Mouse (Mus musculus) cerebellum, adult 11-12 months (tissue): ENCODE measurements around the gene Exoc6b.

Experiments
- DNase-seq: peaks from one replicate; pipeline ENCODE4 v3.0.0; 2022

The Exoc6b gene

DNA sequence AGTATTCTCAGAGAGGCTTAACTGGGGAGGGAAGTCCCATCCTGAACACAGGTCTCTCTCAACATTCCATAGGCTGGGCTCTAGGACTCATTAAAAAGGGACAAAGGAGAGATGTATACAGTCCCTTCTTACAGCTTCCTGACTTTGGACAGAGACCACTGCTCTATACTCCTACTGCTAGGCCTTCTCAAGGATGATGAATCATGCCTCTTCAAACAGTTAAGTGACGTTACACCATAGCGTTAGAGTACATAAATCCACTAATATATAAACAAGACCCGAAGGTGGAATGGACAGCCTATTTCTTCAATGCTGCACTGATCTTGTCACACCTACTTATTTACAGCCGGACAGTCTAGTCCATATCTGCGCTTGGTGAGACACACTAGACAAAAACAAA is 369.7 kb downstream of the Exoc6b start:
- no peak for DNase-seq

DNA sequence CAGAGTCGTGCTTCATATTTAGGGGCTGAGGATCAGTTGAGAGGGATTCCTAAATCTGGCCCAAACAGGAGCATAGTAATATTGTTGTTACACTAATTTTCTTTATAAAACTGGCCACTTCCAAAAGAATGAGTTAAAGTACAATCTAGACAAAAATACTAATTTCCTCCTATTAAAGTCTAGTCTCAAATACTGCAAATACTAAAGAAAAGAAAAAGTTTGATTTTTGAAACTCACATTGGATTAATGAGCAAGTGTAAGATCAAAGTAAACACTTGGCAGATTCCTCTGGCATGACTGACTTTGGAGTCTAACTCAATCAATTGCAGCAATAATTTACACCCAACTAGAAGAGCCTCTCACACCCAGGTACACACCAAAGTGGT is 371.0 kb downstream of the Exoc6b start:
- DNase-seq = no peak

DNA sequence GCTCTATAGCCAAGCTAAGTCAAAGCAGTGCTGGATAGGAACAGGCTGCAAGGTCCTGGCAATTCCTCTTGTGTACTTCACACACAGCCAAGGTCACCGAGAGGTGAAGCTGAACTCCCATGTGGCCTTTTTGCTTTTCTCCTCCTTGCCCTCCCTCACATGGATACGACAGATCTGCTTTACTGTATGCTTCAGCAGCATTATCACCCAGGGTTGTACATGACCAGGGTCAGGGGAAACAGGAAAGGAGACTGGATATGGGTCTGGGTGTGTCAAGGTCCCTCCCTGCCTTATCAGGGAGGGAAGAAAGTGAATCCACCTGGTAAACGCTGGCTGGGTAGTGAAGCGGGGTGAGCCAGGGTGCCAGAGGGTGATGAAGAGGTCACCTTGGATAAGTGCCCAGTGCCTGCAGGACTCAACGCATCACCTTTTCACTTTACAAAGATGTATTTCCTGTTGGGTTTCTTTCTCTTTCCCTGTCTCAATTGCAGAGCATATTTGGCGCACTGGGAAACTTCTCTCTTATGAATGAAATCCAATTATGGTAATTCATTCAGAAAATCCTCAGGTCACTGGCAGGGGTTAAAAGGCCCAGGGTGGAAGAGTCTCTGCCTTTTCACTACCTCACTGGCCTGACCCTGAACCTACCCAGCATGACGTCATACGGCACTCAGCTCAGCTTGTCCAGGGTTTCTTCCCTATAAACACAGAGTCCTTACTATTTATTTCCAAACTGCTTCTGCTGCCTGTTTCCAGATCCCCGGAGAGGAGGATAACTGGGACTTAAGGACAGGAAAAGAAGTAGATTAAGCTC is 371.6 kb downstream of the Exoc6b start:
- DNase-seq = no peak

DNA sequence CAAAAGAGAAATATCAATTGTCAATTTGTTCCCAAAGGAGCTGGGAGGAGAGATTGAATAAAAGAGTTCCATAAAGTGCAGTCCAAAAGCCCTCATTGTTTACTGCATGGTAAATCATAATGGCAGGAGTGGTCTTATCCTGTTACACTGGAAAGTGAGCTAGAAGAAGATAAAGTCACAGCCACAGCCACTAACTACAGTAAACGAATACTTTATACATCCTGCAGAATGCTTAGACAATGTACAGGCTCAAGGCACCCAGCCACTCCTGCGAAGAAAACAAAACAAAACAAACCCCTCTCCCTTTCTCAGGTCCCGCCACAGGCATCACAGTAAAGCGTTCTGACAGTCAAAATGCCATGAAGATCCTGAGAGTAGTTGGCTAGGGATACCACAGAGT is 375.5 kb downstream of the Exoc6b start:
- no peak for DNase-seq

DNA sequence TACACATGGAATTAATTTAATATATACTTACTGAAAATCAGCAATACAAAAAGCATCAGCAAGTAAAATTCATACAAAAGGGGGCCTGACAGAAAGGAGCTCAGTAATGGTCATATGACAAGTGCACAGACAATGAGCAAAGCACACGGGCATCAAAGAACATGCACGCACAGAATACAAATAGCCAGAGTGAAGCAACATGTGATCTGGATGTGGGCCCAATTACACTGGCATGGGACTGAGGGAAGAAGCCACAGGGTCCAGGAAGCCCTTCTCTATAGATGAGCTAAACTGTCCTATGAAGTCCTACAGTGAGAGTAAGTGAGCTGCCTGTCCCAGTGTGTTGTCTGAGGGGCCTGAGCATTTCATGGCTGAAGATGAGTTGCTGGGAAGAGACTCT is 376.1 kb downstream of the Exoc6b start:
- no peak for DNase-seq

DNA sequence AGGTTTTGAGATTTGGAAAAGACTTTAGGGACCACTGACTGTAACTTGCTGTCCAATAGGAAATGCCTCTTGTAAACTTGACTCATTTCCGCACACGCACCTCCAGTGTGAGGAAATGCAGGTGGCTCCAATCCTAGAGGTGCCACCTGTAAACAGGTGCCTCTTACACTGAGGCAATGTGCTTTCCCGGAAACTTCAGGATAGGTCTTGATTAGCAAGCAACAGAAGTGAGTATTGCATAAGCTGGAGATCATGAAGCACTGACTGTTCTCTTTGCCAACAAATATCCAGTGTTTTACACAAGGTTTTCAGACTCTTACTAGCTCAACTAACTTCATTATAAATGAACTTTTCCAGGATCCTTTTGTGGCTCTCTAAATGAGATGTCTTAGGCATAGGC is 377.4 kb downstream of the Exoc6b start:
- no peak for DNase-seq

DNA sequence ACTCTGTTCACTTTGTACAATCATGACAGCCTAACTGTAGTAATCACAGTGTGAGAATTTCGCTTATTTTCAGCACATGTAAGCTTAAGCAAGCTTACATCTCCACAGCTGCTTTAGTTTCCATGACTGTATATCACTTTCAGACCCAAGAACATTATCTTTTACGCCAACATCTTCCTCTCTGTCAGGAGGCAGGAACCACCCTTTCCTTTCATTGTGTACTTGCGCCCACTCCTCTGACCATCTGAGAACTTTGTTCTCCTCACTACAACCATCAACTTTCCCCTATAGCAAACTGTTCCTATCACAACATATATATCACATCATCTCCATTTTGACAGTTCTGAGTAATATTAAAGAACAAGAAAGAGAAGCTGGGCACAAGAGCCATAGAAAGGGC is 391.5 kb downstream of the Exoc6b start:
- no peak for DNase-seq

DNA sequence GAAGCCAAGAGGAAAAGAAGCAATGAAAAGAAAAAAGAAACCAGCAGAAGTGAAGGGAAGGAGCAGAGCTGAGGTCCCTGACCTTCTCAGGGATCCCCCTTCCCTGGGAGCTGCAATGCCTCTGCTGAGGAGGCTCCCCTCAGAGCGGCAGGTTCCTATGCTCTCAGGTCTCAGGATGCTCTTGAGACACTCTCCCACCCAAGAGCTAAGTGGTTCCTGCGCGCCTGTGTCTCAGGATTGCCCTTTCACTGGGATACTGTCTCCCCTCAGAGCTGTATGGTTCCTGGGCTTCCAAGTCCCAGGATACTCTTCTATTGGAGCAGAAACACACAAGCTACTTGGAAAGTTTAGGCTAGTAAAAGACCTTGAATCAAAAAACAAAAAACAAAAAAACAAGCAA is 394.4 kb downstream of the Exoc6b start:
- DNase-seq = no peak

DNA sequence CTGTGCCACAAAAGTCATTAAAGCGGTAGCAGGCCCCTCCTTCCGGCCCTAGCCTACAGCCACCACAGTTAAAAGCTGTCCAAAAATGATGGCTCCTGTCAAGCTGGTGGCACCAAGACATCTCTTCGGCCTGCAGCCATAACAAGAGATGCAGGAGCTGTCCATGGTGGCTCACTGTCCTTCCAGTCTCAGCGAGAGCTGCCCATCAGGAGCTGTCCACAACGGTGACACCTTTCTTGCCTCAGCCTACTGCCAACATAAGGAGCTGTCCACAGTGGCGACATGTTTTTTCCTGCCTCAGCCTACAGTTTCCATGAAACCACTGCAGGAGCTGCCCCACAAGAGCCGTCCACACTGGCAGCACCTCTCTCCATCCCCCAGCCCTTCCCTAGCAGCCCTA is 395.2 kb downstream of the Exoc6b start:
- DNase-seq = no peak

DNA sequence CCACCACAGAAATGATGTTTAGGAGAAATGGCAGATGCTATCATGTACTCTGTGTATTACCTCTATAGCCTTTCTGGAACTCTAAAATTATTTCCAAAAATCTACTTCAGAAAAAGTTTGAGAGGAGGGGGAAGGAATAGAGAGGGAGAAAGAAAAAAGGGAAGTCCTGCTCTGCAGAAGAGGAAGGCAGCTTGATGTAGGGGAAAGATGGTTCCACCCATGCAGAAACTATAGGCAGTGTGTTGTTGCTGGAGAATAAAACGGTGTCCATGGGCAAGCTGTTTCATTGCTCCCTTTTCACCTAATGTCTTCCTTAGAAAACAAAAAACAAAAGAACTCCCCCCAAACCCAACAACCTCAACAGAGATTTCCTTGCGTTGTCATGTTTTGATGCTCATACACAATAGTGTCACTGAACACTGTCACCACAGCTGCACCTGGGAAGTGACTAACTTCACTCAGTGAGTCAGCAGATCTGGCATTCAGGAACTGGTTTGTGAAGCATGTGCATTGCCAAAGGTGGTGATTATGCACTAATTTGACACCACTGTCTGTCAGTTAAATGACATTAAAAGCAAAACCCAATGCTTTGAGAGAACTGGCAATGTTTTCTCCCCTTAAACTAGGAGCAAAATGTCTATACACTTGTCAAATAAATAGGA is 407.7 kb downstream of the Exoc6b start:
- no peak for DNase-seq

DNA sequence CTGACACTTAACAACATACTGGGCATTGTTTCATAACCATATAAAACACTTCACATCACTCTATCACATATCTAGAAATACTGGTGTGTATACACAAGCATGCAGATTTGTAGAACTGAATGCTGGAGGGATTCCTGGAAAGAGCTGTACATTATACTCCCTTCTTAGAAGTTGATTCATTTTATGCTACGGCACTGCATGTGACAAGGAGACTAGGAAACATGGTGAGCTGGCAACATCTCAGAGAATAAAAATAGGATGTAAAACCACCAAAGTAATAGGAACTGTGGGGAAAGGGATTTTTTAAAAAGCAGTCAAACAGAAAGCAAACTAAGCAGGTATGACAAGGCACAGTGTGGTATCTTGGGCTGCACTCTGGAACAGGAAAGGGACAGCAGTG is 408.3 kb downstream of the Exoc6b start:
- DNase-seq = no peak

DNA sequence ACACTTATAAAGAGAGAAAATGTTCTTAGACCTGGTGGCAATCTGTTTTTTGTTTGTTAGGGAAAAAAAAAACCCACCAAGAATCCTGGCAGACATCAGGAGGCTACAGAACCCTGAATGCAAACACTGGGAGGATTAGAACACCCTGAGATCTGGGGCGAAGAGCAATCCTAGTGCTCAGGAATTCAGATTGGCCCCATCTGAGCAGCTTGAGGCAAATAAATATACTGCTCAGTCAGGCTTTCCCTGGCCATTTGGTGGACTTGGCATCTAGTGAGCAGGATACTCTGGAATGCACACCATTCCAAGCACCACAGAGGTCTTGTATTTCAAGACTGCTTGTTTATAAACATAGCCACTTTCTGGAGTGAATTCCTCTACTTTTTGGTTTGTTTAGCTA is 412.2 kb downstream of the Exoc6b start:
- no peak for DNase-seq

DNA sequence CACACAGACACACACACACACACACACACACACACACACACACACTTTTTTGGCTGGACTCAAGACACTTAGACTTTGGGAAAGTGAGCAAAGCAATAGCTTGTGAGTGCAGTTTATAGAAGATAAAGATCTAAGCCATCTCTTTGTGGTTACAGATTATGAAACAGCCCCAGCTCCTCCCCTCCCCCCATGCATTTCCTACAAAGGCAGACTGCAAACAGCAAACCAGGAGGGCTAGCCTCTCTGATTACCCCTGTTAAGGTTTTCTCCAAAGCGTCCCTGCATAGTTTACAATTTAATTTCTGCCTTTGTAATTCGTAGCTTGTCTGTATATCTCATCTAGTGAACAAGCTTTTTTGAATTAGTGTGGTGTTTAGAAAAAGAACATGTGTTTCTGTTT is 412.6 kb downstream of the Exoc6b start:
- no peak for DNase-seq

DNA sequence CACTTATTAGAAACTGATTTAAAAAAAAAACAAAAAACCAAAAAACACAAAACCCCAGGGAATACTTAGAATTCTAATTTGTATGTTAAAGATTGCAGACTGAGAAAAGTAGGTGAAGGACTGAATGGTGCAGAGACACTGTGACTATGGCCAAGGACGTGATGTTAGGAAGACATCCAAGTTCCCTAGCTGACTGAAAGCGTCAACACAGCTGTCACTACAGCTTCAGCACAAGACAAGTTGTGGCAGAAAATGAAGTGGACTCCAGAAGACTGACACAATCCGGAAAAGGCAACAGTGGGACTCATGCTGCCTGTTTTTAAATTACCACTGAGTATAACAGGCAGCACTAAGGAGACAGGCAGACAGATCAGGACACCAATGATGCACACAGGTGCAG is 417.4 kb downstream of the Exoc6b start:
- no peak for DNase-seq

DNA sequence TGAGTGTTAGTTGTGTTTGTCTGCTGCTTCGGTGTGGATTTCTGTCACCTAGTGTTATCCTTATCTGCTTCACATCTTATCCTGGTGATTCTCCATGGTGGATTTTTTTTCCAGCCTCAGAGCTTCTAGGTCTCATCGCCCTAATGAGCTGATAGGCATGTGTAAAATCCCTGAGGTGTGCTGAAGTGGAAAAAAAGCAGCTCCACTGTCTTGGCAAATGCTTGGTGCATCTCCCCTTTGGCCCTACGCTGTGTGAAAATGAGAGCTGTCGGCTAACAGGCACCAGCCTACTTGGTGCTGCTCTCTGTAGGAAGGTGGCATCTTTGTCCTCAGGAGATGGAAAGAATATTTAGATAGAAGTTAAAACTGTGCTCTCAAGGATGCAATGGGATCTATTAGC is 422.1 kb downstream of the Exoc6b start:
- DNase-seq = no peak

DNA sequence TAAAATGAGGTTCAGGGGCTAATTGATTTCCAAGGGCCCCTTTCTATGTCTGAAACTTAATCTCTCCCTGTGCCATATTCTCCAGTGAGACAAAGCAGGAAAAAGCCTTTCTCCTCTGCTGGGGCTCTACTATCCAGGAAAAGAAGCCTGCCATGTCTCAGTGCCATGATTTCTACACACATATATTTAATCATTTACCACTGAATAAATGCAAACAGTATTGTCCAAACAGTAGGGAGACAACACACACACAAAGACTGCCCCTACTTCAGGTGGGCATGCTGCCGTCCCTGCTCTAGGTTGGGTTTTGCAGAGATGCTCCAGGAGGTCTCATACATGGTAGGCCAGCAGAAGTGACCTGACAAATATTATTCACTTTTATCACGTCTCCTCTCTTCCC is 422.6 kb downstream of the Exoc6b start:
- no peak for DNase-seq

DNA sequence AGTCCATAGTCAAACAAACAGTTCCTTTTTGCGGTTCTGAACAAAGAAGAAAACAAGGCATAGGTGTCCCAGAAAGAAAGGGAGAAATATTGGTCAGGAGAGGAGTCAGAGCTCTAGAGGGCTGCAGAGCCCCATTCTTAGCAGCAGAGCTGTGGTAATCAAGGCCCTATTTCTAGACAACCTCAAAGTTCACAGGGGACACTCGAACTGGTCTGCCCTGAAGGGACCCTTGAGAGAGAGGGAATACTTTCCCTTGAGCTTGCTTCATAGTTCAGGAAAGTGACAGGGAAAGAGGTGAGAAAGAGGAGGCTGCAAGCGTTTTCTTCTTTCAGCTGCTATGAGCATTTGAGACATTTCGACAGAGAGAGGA is 428.3 kb downstream of the Exoc6b start:
- DNase-seq = no peak

DNA sequence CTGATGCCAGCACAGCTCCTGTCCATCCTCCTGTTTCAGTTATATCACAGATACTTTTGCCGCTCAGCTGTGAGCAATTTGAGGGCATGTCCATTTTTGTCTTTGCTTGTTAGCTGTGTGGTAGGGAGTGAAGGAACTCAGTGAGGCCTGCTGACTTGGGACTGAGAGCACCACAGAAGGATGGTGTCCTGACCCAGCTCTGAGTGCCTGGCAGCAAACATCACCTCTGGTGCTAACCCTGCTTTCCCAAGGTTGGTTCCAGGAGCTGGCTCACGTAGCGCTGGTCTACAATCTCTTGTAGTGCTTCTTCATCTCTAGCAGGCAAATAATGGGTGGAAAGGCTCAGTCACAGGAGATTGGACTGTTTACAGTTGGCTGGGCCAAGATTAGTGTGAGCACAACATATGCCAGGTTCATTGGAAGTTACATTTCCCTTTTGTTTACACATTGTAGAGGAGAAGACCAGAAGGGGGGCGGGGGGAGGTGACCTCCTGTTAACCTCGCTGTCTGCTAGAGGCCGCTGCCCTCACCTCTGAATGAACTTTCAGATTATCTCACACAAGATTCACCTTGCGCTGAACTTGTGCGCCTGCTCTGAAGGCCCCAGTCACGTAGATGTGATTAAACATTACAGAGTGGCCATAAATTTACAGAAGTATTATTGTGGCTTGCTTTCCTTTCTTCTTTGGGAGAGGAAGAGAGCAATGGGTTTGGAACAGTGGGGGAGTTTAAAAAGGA is 428.8 kb downstream of the Exoc6b start:
- no peak for DNase-seq

DNA sequence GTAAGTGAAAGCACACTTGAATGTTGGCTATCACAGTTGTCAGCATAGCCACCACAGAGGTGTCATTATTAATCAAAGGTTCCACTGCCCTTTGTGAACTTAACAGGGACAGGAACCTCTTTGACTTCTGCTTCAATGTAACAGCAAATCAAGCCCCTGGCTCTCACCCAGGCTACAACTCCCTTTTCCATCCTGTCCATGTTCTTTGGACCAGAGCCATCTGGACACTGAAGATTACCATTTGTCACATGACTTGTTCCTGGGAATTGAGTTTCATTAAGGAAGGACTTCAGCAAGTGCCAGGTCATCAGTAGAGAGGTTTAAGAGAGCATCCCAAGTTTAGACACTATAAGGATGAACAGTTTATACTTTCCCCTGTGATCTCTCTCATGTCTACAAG is 431.1 kb downstream of the Exoc6b start:
- DNase-seq = peak; percentile 5

DNA sequence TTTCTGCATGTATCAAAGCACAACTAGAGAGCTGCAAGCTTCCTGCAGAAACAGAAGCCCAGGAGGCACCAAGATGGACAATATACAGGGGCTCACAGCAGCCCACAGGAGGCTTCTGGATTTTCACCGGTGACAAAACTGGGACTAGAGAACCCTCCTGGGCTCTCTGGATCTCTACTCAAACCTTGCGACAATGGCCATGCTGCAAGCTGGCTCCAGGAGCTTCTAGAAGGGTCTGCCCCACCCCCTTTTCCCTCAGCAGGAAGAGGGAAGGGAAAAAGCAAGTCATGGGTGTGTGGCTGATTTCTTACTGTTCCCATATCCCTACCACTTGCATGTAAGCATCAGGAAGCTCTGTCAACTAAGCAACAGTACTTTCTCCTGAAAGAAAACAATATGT is 437.7 kb downstream of the Exoc6b start:
- DNase-seq = no peak

DNA sequence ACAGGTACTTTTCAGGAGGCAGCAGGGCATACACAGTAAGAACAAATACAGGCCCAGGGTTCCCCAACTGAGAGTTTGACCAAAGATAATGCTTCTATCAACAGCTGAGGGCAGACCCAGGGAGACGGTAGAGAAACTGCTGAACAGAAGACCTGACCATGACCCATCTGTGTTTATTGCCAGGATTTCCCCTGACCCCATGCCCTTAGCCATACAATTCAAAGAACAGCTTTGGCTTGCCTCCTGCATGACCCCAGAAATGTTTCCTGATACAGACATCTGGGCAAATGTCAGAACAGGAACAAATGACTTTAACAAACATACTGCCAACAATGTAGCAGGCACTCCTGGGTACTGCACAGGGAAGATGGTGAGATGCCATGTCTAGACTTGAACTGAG is 439.0 kb downstream of the Exoc6b start:
- DNase-seq = no peak

DNA sequence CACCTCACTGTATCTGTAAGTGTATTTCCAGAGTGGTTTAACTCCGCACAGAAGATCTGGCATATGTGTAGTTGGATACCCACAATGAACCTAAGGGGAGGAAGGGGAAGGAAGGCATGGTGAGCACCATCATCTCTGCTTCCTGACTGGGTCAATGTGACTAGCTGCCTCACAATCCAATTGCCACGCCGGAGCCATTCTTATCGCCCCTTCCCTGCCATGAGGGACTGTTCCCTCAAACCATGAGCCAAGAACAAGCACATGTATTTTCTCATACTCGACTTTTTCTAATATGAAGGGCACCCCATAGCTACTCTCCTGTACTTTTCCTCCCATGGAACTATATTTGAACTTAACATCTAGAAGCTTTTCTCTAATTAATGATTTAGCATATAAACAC is 440.5 kb downstream of the Exoc6b start:
- DNase-seq = no peak

DNA sequence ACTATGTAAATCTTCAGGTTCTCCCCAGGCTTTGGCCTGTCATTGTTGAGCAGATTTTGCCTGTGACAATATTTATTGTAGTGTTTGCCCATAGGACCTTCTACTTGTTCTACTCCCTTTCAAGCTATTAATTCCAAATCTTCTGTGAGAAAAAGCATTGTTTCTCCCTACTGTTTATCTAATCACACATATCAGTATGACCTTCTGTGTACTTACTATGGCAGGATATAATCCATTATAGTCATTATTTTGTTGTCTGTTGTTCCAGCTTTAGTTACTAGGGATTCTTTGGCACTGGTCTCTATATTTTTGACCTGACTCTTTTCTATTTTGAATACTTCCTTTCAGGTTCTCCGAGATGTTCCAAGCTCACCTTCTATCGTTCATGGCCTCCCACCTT is 442.9 kb downstream of the Exoc6b start:
- DNase-seq = no peak

DNA sequence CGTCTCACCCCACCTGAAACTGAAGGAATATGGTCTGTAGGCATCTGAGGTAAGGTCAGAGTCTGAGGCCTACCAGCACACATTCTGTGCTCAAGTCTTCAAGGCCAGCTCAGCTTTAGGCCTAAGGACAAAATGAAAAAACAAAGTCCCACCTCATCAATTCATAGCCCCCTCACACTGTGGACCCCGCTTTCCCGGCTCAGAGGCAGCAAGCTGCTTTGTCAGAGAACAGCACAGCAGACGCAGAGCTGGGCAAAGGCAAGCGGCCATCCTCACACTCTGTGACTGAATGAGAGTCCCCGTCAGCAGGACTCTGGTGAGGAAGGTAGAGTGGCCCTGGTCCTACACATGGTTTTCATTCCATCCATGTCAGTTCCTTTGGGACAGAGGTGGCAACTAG is 450.1 kb downstream of the Exoc6b start:
- no peak for DNase-seq
